ENCODE assay signal across 20 mouse cellular contexts in genomic region chr16:17934445-17934910, GRCm38 (mm10). TPM values are rescaled to one million over a fixed set of nuclear protein-coding genes. Genes with fewer than 3 reads are reported as not detected.
DNase-seq lines count a peak whose midpoint lies in the region; ATAC-seq and TF ChIP-seq lines count a peak whose summit lies in the region.
"Had no signal": no experiment of that assay in that cellular context is flagged by ENCODE, and none has a peak within 500 bp of the region (broad histone marks: within the 10 kb centered on the region; RNA-seq: fewer than 3 reads in every experiment).

No protein-coding gene starts in this region.

- no peak for DNase-seq in forebrain, postnatal 0 days
- no peak for DNase-seq in forebrain, embryonic 10.5 days (ENCODE audit: extremely low spot score, low spot score)
- peak; percentile 10 for DNase-seq in thymus, postnatal 14 days
- DNase-seq in thymus, adult 18-20 months, result no peak
- no peak for DNase-seq in stomach, postnatal 0 days (ENCODE audit: low spot score)
- DNase-seq: cerebellum, postnatal 14 days; heart, postnatal 36 days; kidney, postnatal 10 days; layer of hippocampus, postnatal 36 days; left cerebral cortex, postnatal 4 days; lung, embryonic 14.5 days; right cerebral cortex, postnatal 25 days had no signal

- no peak for TF ChIP-seq EP300 in stomach, postnatal 0 days (optimal IDR thresholded peaks at IDR 0.05)

- ATAC-seq in forebrain, postnatal 0 days, result no peak
- peak; percentile 38 for ATAC-seq in inflammation-experienced regulatory T-cells, adult 6 months
- no peak for ATAC-seq in stomach, postnatal 0 days (ENCODE audit: low FRiP score, low TSS enrichment)
- ATAC-seq in intestine, embryonic 15.5 days, result no peak
- no peak for ATAC-seq in forebrain, embryonic 13.5 days
- ATAC-seq: intestine, embryonic 16.5 days had no signal

- H3K27me3 ChIP-seq in forebrain, postnatal 0 days (ENCODE audit: insufficient read depth, low read length), result no peaks in the 10 kb centered on the region
- peaks cover 61% of the 10 kb centered on the region for H3K27me3 ChIP-seq in forebrain, embryonic 10.5 days (ENCODE audit: poor library complexity, severe bottlenecking)
- H3K27me3 ChIP-seq in stomach, postnatal 0 days (ENCODE audit: control insufficient read depth, insufficient read depth, low read length), result no peaks in the 10 kb centered on the region
- no peaks in the 10 kb centered on the region; the same call in 1 of the 2 replicates for H3K27me3 ChIP-seq in intestine, embryonic 15.5 days (replicated peaks)
- H3K27me3 ChIP-seq in forebrain, embryonic 13.5 days, result peaks cover 38% of the 10 kb centered on the region

- H3K9me3 ChIP-seq in forebrain, postnatal 0 days (ENCODE audit: low read length), result no peaks in the 10 kb centered on the region
- no peaks in the 10 kb centered on the region for H3K9me3 ChIP-seq in forebrain, embryonic 10.5 days
- no peaks in the 10 kb centered on the region for H3K9me3 ChIP-seq in stomach, postnatal 0 days (ENCODE audit: control insufficient read depth, low read length)
- H3K9me3 ChIP-seq in intestine, embryonic 15.5 days, result no peaks in the 10 kb centered on the region
- no peaks in the 10 kb centered on the region for H3K9me3 ChIP-seq in forebrain, embryonic 13.5 days (replicated peaks)
- H3K9me3 ChIP-seq: embryonic facial prominence, embryonic 12.5 days; G1E had no signal

- no peak overlapping the region for H3K9ac ChIP-seq in forebrain, postnatal 0 days
- no peak overlapping the region for H3K9ac ChIP-seq in stomach, postnatal 0 days (ENCODE audit: low read length)
- H3K9ac ChIP-seq in intestine, embryonic 15.5 days, result no peak overlapping the region
- no peak overlapping the region for H3K9ac ChIP-seq in forebrain, embryonic 13.5 days
- H3K9ac ChIP-seq: embryonic facial prominence, embryonic 12.5 days; lung, embryonic 14.5 days had no signal

- no peak overlapping the region for H3K4me3 ChIP-seq in forebrain, postnatal 0 days (ENCODE audit: low read depth, low read length)
- no peak overlapping the region for H3K4me3 ChIP-seq in forebrain, embryonic 10.5 days
- H3K4me3 ChIP-seq in stomach, postnatal 0 days (ENCODE audit: low read depth, low read length), result no peak overlapping the region
- H3K4me3 ChIP-seq in intestine, embryonic 15.5 days (replicated peaks), result no peak overlapping the region
- H3K4me3 ChIP-seq in forebrain, embryonic 13.5 days, result no peak overlapping the region
- H3K4me3 ChIP-seq: embryonic facial prominence, embryonic 12.5 days had no signal

- no peak overlapping the region for H3K27ac ChIP-seq in forebrain, postnatal 0 days (ENCODE audit: low read depth, low read length)
- H3K27ac ChIP-seq in forebrain, embryonic 10.5 days, result no peak overlapping the region
- peak overlapping the region; percentile 63; the same call in 1 of the 2 replicates for H3K27ac ChIP-seq in stomach, postnatal 0 days (replicated peaks)
- H3K27ac ChIP-seq in intestine, embryonic 15.5 days, result no peak overlapping the region
- H3K27ac ChIP-seq in forebrain, embryonic 13.5 days, result no peak overlapping the region
- H3K27ac ChIP-seq: embryonic facial prominence, embryonic 12.5 days had no signal

- H3K36me3 ChIP-seq in forebrain, postnatal 0 days (ENCODE audit: insufficient read depth), result no peaks in the 10 kb centered on the region
- no peaks in the 10 kb centered on the region for H3K36me3 ChIP-seq in forebrain, embryonic 10.5 days (replicated peaks)
- H3K36me3 ChIP-seq in stomach, postnatal 0 days (ENCODE audit: control insufficient read depth, insufficient read depth, low read length), result no peaks in the 10 kb centered on the region
- no peaks in the 10 kb centered on the region for H3K36me3 ChIP-seq in intestine, embryonic 15.5 days
- no peaks in the 10 kb centered on the region for H3K36me3 ChIP-seq in forebrain, embryonic 13.5 days (ENCODE audit: poor library complexity, severe bottlenecking)
- H3K36me3 ChIP-seq: embryonic facial prominence, embryonic 12.5 days; G1E had no signal

- no peaks in the 10 kb centered on the region for H3K4me1 ChIP-seq in forebrain, postnatal 0 days (ENCODE audit: insufficient read depth)
- peaks cover 11% of the 10 kb centered on the region for H3K4me1 ChIP-seq in forebrain, embryonic 10.5 days
- no peaks in the 10 kb centered on the region for H3K4me1 ChIP-seq in stomach, postnatal 0 days (replicated peaks; ENCODE audit: control insufficient read depth, insufficient read depth)
- peaks cover 7% of the 10 kb centered on the region; the same call in 1 of the 2 replicates for H3K4me1 ChIP-seq in intestine, embryonic 15.5 days (replicated peaks)
- peaks cover 8% of the 10 kb centered on the region; the same call in 1 of the 2 replicates for H3K4me1 ChIP-seq in forebrain, embryonic 13.5 days
- H3K4me1 ChIP-seq: embryonic facial prominence, embryonic 12.5 days had no signal

- peak; percentile 11; the same call in 1 of the 2 replicates for TF ChIP-seq CTCF in forebrain, postnatal 0 days (IDR thresholded peaks at IDR 0.05; ENCODE audit: low read depth)
- TF ChIP-seq CTCF in stomach, postnatal 0 days (IDR thresholded peaks at IDR 0.05; ENCODE audit: low read depth), result no peak

- no peak overlapping the region for H3K4me2 ChIP-seq in forebrain, postnatal 0 days (ENCODE audit: low read depth)
- H3K4me2 ChIP-seq in stomach, postnatal 0 days (replicated peaks; ENCODE audit: low read depth), result no peak overlapping the region
- H3K4me2 ChIP-seq in intestine, embryonic 15.5 days (replicated peaks), result no peak overlapping the region
- no peak overlapping the region for H3K4me2 ChIP-seq in forebrain, embryonic 13.5 days
- H3K4me2 ChIP-seq: embryonic facial prominence, embryonic 12.5 days; lung, embryonic 14.5 days had no signal

- WGBS in forebrain, postnatal 0 days, result 64% methylated on average over 3 of the region's 3 CpGs
- 69% methylated on average over 3 of the region's 3 CpGs for WGBS in forebrain, embryonic 10.5 days
- WGBS in stomach, postnatal 0 days, result 59% methylated on average over 3 of the region's 3 CpGs
- WGBS in intestine, embryonic 15.5 days, result 69% methylated on average over 3 of the region's 3 CpGs
- 73% methylated on average over 3 of the region's 3 CpGs for WGBS in forebrain, embryonic 13.5 days

RNA-seq across cellular contexts. Expression of gene Slc25a1, which starts 6.5 kb away (rescaled TPM):
- total RNA-seq in forebrain, postnatal 0 days (2014; rRNA removed), result 150 and 158 TPM in 2 replicates
- 143 and 146 TPM in 2 replicates for polyA plus RNA-seq in forebrain, postnatal 0 days (2015; fragmentation: Nextera tagmentation; extraction: Ambion mirVana)
- polyA plus RNA-seq in forebrain, embryonic 10.5 days (2016; fragmentation: Nextera tagmentation; extraction: Ambion mirVana), result 97.4 and 99.1 TPM in 2 replicates
- polyA plus RNA-seq in inflammation-experienced regulatory T-cells, adult 6 months (2017; shearing (Covaris generic)), result 10 to 100 TPM in 1 of 3 experiments, 1 to 10 TPM in 2; 4.4 to 12.6 (median 8.2) TPM
- 219 and 245 TPM in 2 replicates for polyA plus RNA-seq in stomach, postnatal 0 days (2015; fragmentation: Nextera tagmentation; extraction: Ambion mirVana)
- 201 and 221 TPM in 2 replicates for polyA plus RNA-seq in intestine, embryonic 15.5 days (2015; fragmentation: Nextera tagmentation; extraction: Ambion mirVana)
- polyA plus RNA-seq in forebrain, embryonic 13.5 days (2015; fragmentation: Nextera tagmentation; extraction: Ambion mirVana), result 104 and 118 TPM in 2 replicates

RNA-seq across cellular contexts. Expression of gene Gsc2, which starts 19.6 kb away (rescaled TPM):
- total RNA-seq in forebrain, postnatal 0 days (2014; rRNA removed), result not detected in 2 replicates
- not detected in 2 replicates for polyA plus RNA-seq in forebrain, postnatal 0 days (2015; fragmentation: Nextera tagmentation; extraction: Ambion mirVana)
- polyA plus RNA-seq in forebrain, embryonic 10.5 days (2016; fragmentation: Nextera tagmentation; extraction: Ambion mirVana), result 0.43 TPM in 1 of 2 replicates, not detected in the other
- not detected for polyA plus RNA-seq in inflammation-experienced regulatory T-cells, adult 6 months (2017; shearing (Covaris generic))
- polyA plus RNA-seq in stomach, postnatal 0 days (2015; fragmentation: Nextera tagmentation; extraction: Ambion mirVana), result 0.21 and 0.23 TPM in 2 replicates
- polyA plus RNA-seq in intestine, embryonic 15.5 days (2015; fragmentation: Nextera tagmentation; extraction: Ambion mirVana), result 0.14 TPM in 1 of 2 replicates, not detected in the other
- 0.32 TPM in 1 of 2 replicates, not detected in the other for polyA plus RNA-seq in forebrain, embryonic 13.5 days (2015; fragmentation: Nextera tagmentation; extraction: Ambion mirVana)
- total RNA-seq: G1E; heart, adult 8-10 months; heart, postnatal 36 days; layer of hippocampus, postnatal 36 days; left cerebral cortex, postnatal 4 days had no signal
- polyA plus RNA-seq: embryonic facial prominence, embryonic 12.5 days; forebrain, embryonic 11.5 days; G1E; intestine, embryonic 16.5 days had no signal

RNA-seq across cellular contexts. Expression of gene Ess2, which starts 23.3 kb away (rescaled TPM):
- total RNA-seq in forebrain, postnatal 0 days (2014; rRNA removed), result 50.4 and 50.5 TPM in 2 replicates
- 41.5 and 46.2 TPM in 2 replicates for polyA plus RNA-seq in forebrain, postnatal 0 days (2015; fragmentation: Nextera tagmentation; extraction: Ambion mirVana)
- polyA plus RNA-seq in forebrain, embryonic 10.5 days (2016; fragmentation: Nextera tagmentation; extraction: Ambion mirVana), result 55.2 and 56.2 TPM in 2 replicates
- 10 to 100 TPM; 29.9 to 45.9 (median 39.7) TPM for polyA plus RNA-seq in inflammation-experienced regulatory T-cells, adult 6 months (2017; shearing (Covaris generic))
- 15.6 and 17.0 TPM in 2 replicates for polyA plus RNA-seq in stomach, postnatal 0 days (2015; fragmentation: Nextera tagmentation; extraction: Ambion mirVana)
- 29.7 and 29.8 TPM in 2 replicates for polyA plus RNA-seq in intestine, embryonic 15.5 days (2015; fragmentation: Nextera tagmentation; extraction: Ambion mirVana)
- polyA plus RNA-seq in forebrain, embryonic 13.5 days (2015; fragmentation: Nextera tagmentation; extraction: Ambion mirVana), result 48.9 and 54.6 TPM in 2 replicates

RNA-seq across cellular contexts. Expression of gene Tssk2, which starts 36.0 kb away (rescaled TPM):
- total RNA-seq in forebrain, postnatal 0 days (2014; rRNA removed), result not detected in 2 replicates
- polyA plus RNA-seq in forebrain, postnatal 0 days (2015; fragmentation: Nextera tagmentation; extraction: Ambion mirVana), result not detected in 2 replicates
- polyA plus RNA-seq in forebrain, embryonic 10.5 days (2016; fragmentation: Nextera tagmentation; extraction: Ambion mirVana), result 0.36 TPM in 1 of 2 replicates, not detected in the other
- polyA plus RNA-seq in inflammation-experienced regulatory T-cells, adult 6 months (2017; shearing (Covaris generic)), result under 1 TPM in 1 of 3 experiments, not detected in 2; 0.43 TPM
- 0.07 TPM in 1 of 2 replicates, not detected in the other for polyA plus RNA-seq in stomach, postnatal 0 days (2015; fragmentation: Nextera tagmentation; extraction: Ambion mirVana)
- not detected in 2 replicates for polyA plus RNA-seq in intestine, embryonic 15.5 days (2015; fragmentation: Nextera tagmentation; extraction: Ambion mirVana)
- not detected in 2 replicates for polyA plus RNA-seq in forebrain, embryonic 13.5 days (2015; fragmentation: Nextera tagmentation; extraction: Ambion mirVana)
- total RNA-seq: G1E; heart, postnatal 36 days; layer of hippocampus, postnatal 36 days; left cerebral cortex, postnatal 4 days had no signal
- polyA plus RNA-seq: forebrain, embryonic 11.5 days; G1E; intestine, embryonic 16.5 days; lung, embryonic 14.5 days had no signal

RNA-seq across cellular contexts. Expression of gene Dgcr2, which starts 36.1 kb away (rescaled TPM):
- total RNA-seq in forebrain, postnatal 0 days (2014; rRNA removed), result 97.7 and 139 TPM in 2 replicates
- 73.7 and 90.7 TPM in 2 replicates for polyA plus RNA-seq in forebrain, postnatal 0 days (2015; fragmentation: Nextera tagmentation; extraction: Ambion mirVana)
- 104 and 106 TPM in 2 replicates for polyA plus RNA-seq in forebrain, embryonic 10.5 days (2016; fragmentation: Nextera tagmentation; extraction: Ambion mirVana)
- polyA plus RNA-seq in inflammation-experienced regulatory T-cells, adult 6 months (2017; shearing (Covaris generic)), result 10 to 100 TPM; 16.4 to 21.8 (median 19.9) TPM
- polyA plus RNA-seq in stomach, postnatal 0 days (2015; fragmentation: Nextera tagmentation; extraction: Ambion mirVana), result 38.8 and 40.7 TPM in 2 replicates
- polyA plus RNA-seq in intestine, embryonic 15.5 days (2015; fragmentation: Nextera tagmentation; extraction: Ambion mirVana), result 68.2 and 70.7 TPM in 2 replicates
- polyA plus RNA-seq in forebrain, embryonic 13.5 days (2015; fragmentation: Nextera tagmentation; extraction: Ambion mirVana), result 85.6 and 101 TPM in 2 replicates
